In the genomic region with DNA sequence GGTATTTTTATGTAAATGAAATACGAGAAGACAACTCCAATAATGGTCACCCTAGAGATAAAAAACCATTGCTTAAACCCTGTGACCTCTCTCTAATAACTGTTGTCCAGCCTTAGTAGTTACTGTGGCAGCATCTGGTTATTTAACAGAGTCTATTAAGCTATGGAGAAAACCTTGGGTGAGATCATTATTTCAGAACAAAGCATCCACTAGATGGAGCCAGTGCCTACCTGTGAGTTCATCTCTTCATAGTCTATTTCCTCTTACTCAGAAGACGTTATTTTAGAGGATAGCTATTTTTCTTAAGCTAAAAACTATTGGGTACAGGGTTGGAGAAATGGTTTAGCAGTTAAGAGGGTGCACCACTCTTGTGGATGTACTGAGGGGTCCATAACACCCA, we compare ENCODE assay signal across 8 mouse cellular contexts. TPM values are rescaled to one million over a fixed set of nuclear protein-coding genes. Genes with fewer than 3 reads are reported as not detected.
A peak's percentile ranks its signal among the peaks of the same experiment; 100 is the strongest.
DNase-seq lines count a peak whose midpoint lies in the region; ATAC-seq lines count a peak whose summit lies in the region.

No protein-coding gene starts in this region.

- WGBS in forebrain, embryonic 16.5 days, result 47% methylated on average over 2 of the region's 2 CpGs
- WGBS in forebrain, embryonic 15.5 days, result 45% methylated on average over 2 of the region's 2 CpGs
- 65% methylated on average over 2 of the region's 2 CpGs for WGBS in midbrain, embryonic 11.5 days
- WGBS in midbrain, embryonic 16.5 days, result 46% methylated on average over 2 of the region's 2 CpGs

- H3K36me3 ChIP-seq in forebrain, embryonic 16.5 days (ENCODE audit: control insufficient read depth, insufficient read depth), result peaks cover 10% of the 10 kb centered on the region
- H3K36me3 ChIP-seq in forebrain, embryonic 15.5 days, result peaks cover 50% of the 10 kb centered on the region
- H3K36me3 ChIP-seq in midbrain, embryonic 11.5 days (ENCODE audit: control insufficient read depth, insufficient read depth, low read length), result no peaks in the 10 kb centered on the region; the same call in 1 of the 2 replicates
- peaks cover 27% of the 10 kb centered on the region for H3K36me3 ChIP-seq in midbrain, embryonic 16.5 days (ENCODE audit: control insufficient read depth, insufficient read depth, low read length)

- no peak overlapping the region for H3K27ac ChIP-seq in forebrain, embryonic 16.5 days (ENCODE audit: low read length)
- no peak overlapping the region for H3K27ac ChIP-seq in forebrain, embryonic 15.5 days (replicated peaks)
- H3K27ac ChIP-seq in midbrain, embryonic 11.5 days (ENCODE audit: low read depth, low read length), result no peak overlapping the region
- no peak overlapping the region for H3K27ac ChIP-seq in midbrain, embryonic 16.5 days (ENCODE audit: low read length)

- no peak overlapping the region for H3K9ac ChIP-seq in forebrain, embryonic 16.5 days (replicated peaks; ENCODE audit: low read depth, low read length)
- no peak overlapping the region for H3K9ac ChIP-seq in forebrain, embryonic 15.5 days (replicated peaks)
- no peak overlapping the region for H3K9ac ChIP-seq in midbrain, embryonic 11.5 days (ENCODE audit: low read length)
- H3K9ac ChIP-seq in midbrain, embryonic 16.5 days (ENCODE audit: low read depth, low read length), result no peak overlapping the region

- H3K4me2 ChIP-seq in forebrain, embryonic 16.5 days (ENCODE audit: low read length), result no peak overlapping the region
- no peak overlapping the region for H3K4me2 ChIP-seq in forebrain, embryonic 15.5 days (replicated peaks)
- H3K4me2 ChIP-seq in midbrain, embryonic 11.5 days, result no peak overlapping the region
- H3K4me2 ChIP-seq in midbrain, embryonic 16.5 days (ENCODE audit: low read length), result no peak overlapping the region

- no peaks in the 10 kb centered on the region for H3K27me3 ChIP-seq in forebrain, embryonic 16.5 days (replicated peaks; ENCODE audit: control insufficient read depth, insufficient read depth, low read length)
- H3K27me3 ChIP-seq in forebrain, embryonic 15.5 days, result no peaks in the 10 kb centered on the region
- no peaks in the 10 kb centered on the region for H3K27me3 ChIP-seq in midbrain, embryonic 11.5 days (ENCODE audit: control insufficient read depth, insufficient read depth, low read length)
- H3K27me3 ChIP-seq in midbrain, embryonic 16.5 days (ENCODE audit: control insufficient read depth, insufficient read depth, low read depth, low read length), result no peaks in the 10 kb centered on the region

- H3K4me3 ChIP-seq in forebrain, embryonic 16.5 days (replicated peaks; ENCODE audit: low read length), result no peak overlapping the region
- no peak overlapping the region for H3K4me3 ChIP-seq in forebrain, embryonic 15.5 days
- H3K4me3 ChIP-seq in midbrain, embryonic 11.5 days (ENCODE audit: low read depth, low read length), result no peak overlapping the region
- H3K4me3 ChIP-seq in midbrain, embryonic 16.5 days (ENCODE audit: low read depth, low read length), result no peak overlapping the region

- 0 out of 2 replicates have a peak, but pooled peaks have one; percentile 50 for ATAC-seq in forebrain, embryonic 16.5 days
- no peak for ATAC-seq in forebrain, embryonic 15.5 days (replicated peaks)
- ATAC-seq in midbrain, embryonic 11.5 days (ENCODE audit: low FRiP score), result no peak
- no peak for ATAC-seq in midbrain, embryonic 16.5 days
- ATAC-seq in granulocyte monocyte progenitor cell, adult 5-6 weeks (replicated peaks; ENCODE audit: poor library complexity, severe bottlenecking), result peak; percentile 56; the same call in 1 of the 2 replicates

- no peaks in the 10 kb centered on the region for H3K4me1 ChIP-seq in forebrain, embryonic 16.5 days (replicated peaks; ENCODE audit: control insufficient read depth, insufficient read depth, low read length)
- no peaks in the 10 kb centered on the region for H3K4me1 ChIP-seq in forebrain, embryonic 15.5 days
- no peaks in the 10 kb centered on the region for H3K4me1 ChIP-seq in midbrain, embryonic 11.5 days (ENCODE audit: control insufficient read depth, insufficient read depth, low read length)
- H3K4me1 ChIP-seq in midbrain, embryonic 16.5 days (ENCODE audit: control insufficient read depth, insufficient read depth, low read length), result no peaks in the 10 kb centered on the region

- peak; percentile 90 for DNase-seq in midbrain, embryonic 11.5 days (ENCODE audit: low spot score, missing footprints)
- DNase-seq in T-cell, adult 2 months (ENCODE audit: low spot score), result peak; percentile 22
- peak; percentile 65 for DNase-seq in lung, postnatal 25 days (ENCODE audit: low spot score)
- DNase-seq in spleen, postnatal 14 days (ENCODE audit: low spot score in 2 of 2), result no peak

- H3K9me3 ChIP-seq in forebrain, embryonic 16.5 days (ENCODE audit: control insufficient read depth, low read length), result no peaks in the 10 kb centered on the region
- no peaks in the 10 kb centered on the region for H3K9me3 ChIP-seq in forebrain, embryonic 15.5 days
- H3K9me3 ChIP-seq in midbrain, embryonic 11.5 days (ENCODE audit: control insufficient read depth, low read length), result no peaks in the 10 kb centered on the region
- H3K9me3 ChIP-seq in midbrain, embryonic 16.5 days (replicated peaks; ENCODE audit: control insufficient read depth, low read length, poor library complexity, severe bottlenecking), result no peaks in the 10 kb centered on the region

RNA-seq across cellular contexts. Expression of a gene that starts 25.8 kb away (rescaled TPM):
- polyA plus RNA-seq in forebrain, embryonic 16.5 days (2015; fragmentation: Nextera tagmentation; extraction: Ambion mirVana), result 73.7 and 75.6 TPM in 2 replicates
- 65.8 and 67.4 TPM in 2 replicates for polyA plus RNA-seq in forebrain, embryonic 15.5 days (2015; fragmentation: Nextera tagmentation; extraction: Ambion mirVana)
- 75.2 and 76.2 TPM in 2 replicates for polyA plus RNA-seq in midbrain, embryonic 11.5 days (2014; fragmentation: Nextera tagmentation; extraction: Ambion mirVana)
- polyA plus RNA-seq in midbrain, embryonic 16.5 days (2015; fragmentation: Nextera tagmentation; extraction: Ambion mirVana), result 72.7 and 74.9 TPM in 2 replicates
- total RNA-seq in granulocyte monocyte progenitor cell, adult 5-6 weeks (2014; fragmentation: Nextera tagmentation), result 74.1 and 78.4 TPM in 2 replicates
- 53.3 and 75.0 TPM in 2 replicates for total RNA-seq in granulocyte monocyte progenitor cell, adult 5-6 weeks (2017)

RNA-seq across cellular contexts. Expression of a gene that starts 49.7 kb away (rescaled TPM):
- 0.16 and 0.30 TPM in 2 replicates for polyA plus RNA-seq in forebrain, embryonic 16.5 days (2015; fragmentation: Nextera tagmentation; extraction: Ambion mirVana)
- polyA plus RNA-seq in forebrain, embryonic 15.5 days (2015; fragmentation: Nextera tagmentation; extraction: Ambion mirVana), result 0.15 and 0.20 TPM in 2 replicates
- polyA plus RNA-seq in midbrain, embryonic 11.5 days (2014; fragmentation: Nextera tagmentation; extraction: Ambion mirVana), result 0.04 TPM in 1 of 2 replicates, not detected in the other
- 0.16 and 0.31 TPM in 2 replicates for polyA plus RNA-seq in midbrain, embryonic 16.5 days (2015; fragmentation: Nextera tagmentation; extraction: Ambion mirVana)
- total RNA-seq in granulocyte monocyte progenitor cell, adult 5-6 weeks (2014; fragmentation: Nextera tagmentation), result not detected in 2 replicates
- not detected in 2 replicates for total RNA-seq in granulocyte monocyte progenitor cell, adult 5-6 weeks (2017)

Comparison
In these comparisons a context has a peak if more than half of its experiments do, and no peak if none do; other contexts are left out.
1. ATAC-seq: peak in forebrain, embryonic 16.5 days (single experiment) and granulocyte monocyte progenitor cell, adult 5-6 weeks (single experiment); none in forebrain, embryonic 15.5 days (single experiment), midbrain, embryonic 11.5 days (single experiment) and midbrain, embryonic 16.5 days (single experiment).
2. DNase-seq: peak in midbrain, embryonic 11.5 days (single experiment), T-cell, adult 2 months (single experiment) and lung, postnatal 25 days (single experiment); none in spleen, postnatal 14 days (0 of 2).